Mouse (Mus musculus) lung, postnatal 0 days (tissue): Measurements from ENCODE around the gene Peli3.

Experiments used
- CTCF ChIP-seq: IDR thresholded peaks from 2 replicates; pipeline ENCODE4 v1.5.1; 2016; ENCODE audit warnings: antibody characterized with exemption, mild to moderate bottlenecking
- EP300 ChIP-seq: IDR thresholded peaks from 2 replicates; pipeline ENCODE4 v1.6.1; 2016; ENCODE audit warnings: antibody characterized with exemption, mild to moderate bottlenecking, control low read depth

DNA sequence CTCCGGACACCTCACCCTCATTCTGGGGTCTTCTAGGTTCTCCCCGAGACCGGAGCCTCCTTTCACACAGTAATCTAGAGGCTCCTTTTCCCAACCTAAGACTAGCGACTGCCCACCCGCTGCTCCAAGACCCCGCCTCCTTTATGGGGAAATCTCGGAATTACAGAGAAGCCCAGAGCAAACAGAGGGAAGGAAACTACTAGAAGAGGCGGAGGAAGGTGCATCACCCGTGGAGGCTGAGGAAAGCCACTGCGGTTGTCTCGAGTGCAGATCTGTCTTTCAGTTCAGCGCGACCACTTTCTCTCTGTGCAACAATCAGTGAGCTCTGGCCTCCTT, 294 bp upstream of the Peli3 start:
- no peak for TF ChIP-seq CTCF
- TF ChIP-seq EP300, result no peak
